Mouse (Mus musculus) common myeloid progenitor, adult 5-6 weeks (primary cell): ENCODE measurements around the gene Olfr926. TPM values are rescaled to one million over a fixed set of nuclear protein-coding genes. Genes with fewer than 3 reads are reported as not detected.
"Not testable (repeated sequence)": the region's sequence is repeated elsewhere in the genome, so short reads cannot be mapped to it uniquely, and the experiment has no call there.

Source experiments
- ATAC-seq: replicated peaks from 2 replicates; pipeline ENCODE4 v1.8.0; 2016; ENCODE audit warnings: low read depth, mild to moderate bottlenecking, moderate TSS enrichment, inconsistent platforms; ENCODE audit not compliant: poor library complexity, severe bottlenecking
- total RNA-seq: library from RNA; stranded (forward); fragments of 200-1000, 187-1606 nt; gene quantifications from 2 replicates; pipeline ENCODE4 v1.2.3, GENCODE M21; 2017

Olfr926 gene
- not detected in 2 replicates for total RNA-seq

DNA sequence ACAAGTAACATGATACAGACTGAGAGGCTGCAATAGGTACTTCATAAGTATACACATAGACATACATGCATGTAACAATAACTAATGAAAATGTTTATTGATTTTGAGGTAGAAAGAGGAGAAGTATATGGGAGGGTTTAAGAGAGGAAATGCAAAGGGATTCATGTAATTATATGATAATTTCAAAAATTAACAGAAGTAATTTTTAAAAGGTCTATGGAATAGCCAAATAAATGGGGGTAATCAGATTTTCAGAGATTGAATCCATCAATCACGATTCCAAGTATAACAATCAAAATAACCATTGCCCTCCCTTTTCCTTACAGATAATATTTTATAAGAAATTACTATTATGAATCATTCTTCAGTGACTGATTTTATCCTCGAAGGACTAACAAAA is at the start of gene Olfr926:
Gene Olfr926 (plus strand): TSS at position 301 of the 400 bp plus-strand sequence.
- no peak for ATAC-seq

DNA sequence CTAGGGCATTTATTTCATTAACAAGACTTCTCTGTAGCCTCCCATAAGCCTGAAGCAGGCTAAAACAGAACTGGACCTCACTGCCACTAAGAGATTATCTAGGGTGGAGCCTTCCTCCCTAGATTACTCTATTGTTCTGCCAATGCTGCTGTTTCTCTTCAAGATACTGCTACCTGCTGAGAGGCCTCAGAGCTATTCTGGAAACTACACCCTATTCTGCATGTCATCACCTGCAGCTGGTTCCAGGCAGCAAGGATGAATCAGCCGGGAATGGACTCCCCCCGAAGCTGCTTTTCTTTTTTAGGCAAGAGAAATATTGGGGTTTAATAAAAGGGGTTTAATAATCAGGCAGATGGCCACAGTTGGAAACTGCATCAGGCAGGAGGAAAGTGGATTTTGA is 43.9 kb upstream of the Olfr926 start:
- no peak for ATAC-seq

GRCm38 (mm10) chr9:38844149-38844548 is 32.8 kb upstream of the Olfr926 start, which contains the start of gene Olfr924:
Olfr924 (plus strand) TSS chr9:38844449.
- ATAC-seq, result no peak

DNA sequence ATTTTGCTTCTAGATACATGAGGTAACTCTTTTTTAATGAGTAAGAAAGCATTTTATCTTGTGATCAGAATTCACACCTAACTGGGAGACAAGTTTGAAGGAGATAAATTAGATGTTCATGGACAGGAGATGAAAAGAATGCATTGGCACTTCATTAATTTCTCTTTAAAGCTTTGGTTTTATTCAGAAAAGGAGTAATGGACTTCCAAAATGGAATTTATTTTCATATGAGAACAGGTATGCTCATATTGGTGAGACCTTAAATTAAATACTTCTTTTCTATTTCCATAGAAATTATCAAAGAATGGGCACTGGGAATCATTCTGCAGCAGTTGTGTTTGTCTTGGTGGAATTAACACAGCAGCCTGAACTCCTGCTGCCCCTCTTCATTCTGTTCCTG is 22.2 kb upstream of the Olfr926 start, which contains the start of gene Olfr26:
Gene Olfr26 (plus strand): TSS at position 301 of the 400 bp plus-strand sequence.
- no peak for ATAC-seq

GRCm38 (mm10) chr9:38874880-38875279 is 2.0 kb upstream of the Olfr926 start:
- ATAC-seq, result not testable (repeated sequence)

Other genes starting within 250 kb of the Olfr926 start
- not detected in 2 replicates for gene Olfr916, start 217.3 kb upstream of the Olfr926 start, total RNA-seq
- gene Olfr917, start 211.3 kb upstream of the Olfr926 start, total RNA-seq, result not detected in 2 replicates
- gene Olfr918, start 202.5 kb upstream of the Olfr926 start, total RNA-seq, result not detected in 2 replicates
- not detected in 2 replicates for gene Olfr919, start 173.5 kb upstream of the Olfr926 start, total RNA-seq
- 34.5 and 37.0 TPM in 2 replicates for gene Vwa5a, start 158.9 kb upstream of the Olfr926 start, total RNA-seq
- 0.05 and 0.78 TPM in 2 replicates for gene Olfr920, start 124.8 kb upstream of the Olfr926 start, total RNA-seq
- gene Olfr921, start 104.1 kb upstream of the Olfr926 start, total RNA-seq, result not detected in 2 replicates
- not detected in 2 replicates for gene Olfr922, start 62.5 kb upstream of the Olfr926 start, total RNA-seq
- not detected in 2 replicates for gene Olfr923, start 50.6 kb upstream of the Olfr926 start, total RNA-seq
- not detected in 2 replicates for gene Olfr924, start 32.7 kb upstream of the Olfr926 start, total RNA-seq
- not detected in 2 replicates for gene Olfr26, start 22.1 kb upstream of the Olfr926 start, total RNA-seq
- gene Olfr930, start 52.7 kb downstream of the Olfr926 start, total RNA-seq, result not detected in 2 replicates
- gene Olfr933, start 95.2 kb downstream of the Olfr926 start, total RNA-seq, result not detected in 2 replicates
- not detected in 2 replicates for gene Olfr934, start 111.2 kb downstream of the Olfr926 start, total RNA-seq
- not detected in 2 replicates for gene Olfr935, start 122.6 kb downstream of the Olfr926 start, total RNA-seq
- not detected in 2 replicates for gene Olfr146, start 146.3 kb downstream of the Olfr926 start, total RNA-seq
- gene Olfr937, start 187.8 kb downstream of the Olfr926 start, total RNA-seq, result not detected in 2 replicates
- not detected in 2 replicates for gene Olfr938, start 201.8 kb downstream of the Olfr926 start, total RNA-seq